Mouse (Mus musculus) central nervous system, embryonic 18 days (tissue): ENCODE measurements around the gene Rassf3. TPM values are rescaled to one million over a fixed set of nuclear protein-coding genes. Genes with fewer than 3 reads are reported as not detected.

Experiments used
- polyA plus RNA-seq: library from polyadenylated mRNA; depleted of rRNA; stranded (reverse); fragments of >200 nt; gene quantifications from 2 replicates; pipeline ENCODE4 v1.2.3, GENCODE M21; 2012; rRNA removed

Rassf3 gene
- polyA plus RNA-seq: 5.7 and 7.6 TPM in 2 replicates

GRCm38 (mm10) chr10:121476190-121476967 lies at the start of gene Rassf3:
Gene Rassf3, minus strand, starts transcription at chr10:121476347.

GRCm38 (mm10) chr10:121364801-121365564 lies 111.2 kb downstream of the Rassf3 start, which contains the start of gene Gns:
Gene Gns, plus strand, starts transcription at chr10:121365090.

Other genes with a start within 250 kb of the Rassf3 start
- 22.9 and 24.2 TPM in 2 replicates for gene Tbc1d30, start 125.1 kb downstream of the Rassf3 start, polyA plus RNA-seq
- 27.9 and 28.9 TPM in 2 replicates for gene Gns, start 111.3 kb downstream of the Rassf3 start, polyA plus RNA-seq
- 34.3 and 34.5 TPM in 2 replicates for gene Tbk1, start 110.4 kb upstream of the Rassf3 start, polyA plus RNA-seq
- gene Xpot, start 150.0 kb upstream of the Rassf3 start, polyA plus RNA-seq: 77.5 and 79.5 TPM in 2 replicates
- gene D930020B18Rik, start 165.2 kb upstream of the Rassf3 start, polyA plus RNA-seq: 0.41 and 0.45 TPM in 2 replicates